Mouse (Mus musculus): ENCODE results near the gene Jsrp1. TPM values are rescaled to one million over a fixed set of nuclear protein-coding genes. Genes with fewer than 3 reads are reported as not detected.

Jsrp1 gene
- polyA plus RNA-seq, 1 experiment = 343 TPM

GRCm38 (mm10) chr10:80814800-80815199 is 1.5 kb upstream of the Jsrp1 start:
- no peaks in the 10 kb centered on the region for H3K79me2 ChIP-seq (ENCODE audit: control insufficient read depth, insufficient read depth)
- no peak overlapping the region for H3K4me3 ChIP-seq
- H3K4me2 ChIP-seq (ENCODE audit: low read depth) = no peak overlapping the region
- no peak overlapping the region for H3ac ChIP-seq (ENCODE audit: control insufficient read depth, insufficient read length)
- no peaks in the 10 kb centered on the region for H3K27me3 ChIP-seq (ENCODE audit: control insufficient read depth, insufficient read depth, insufficient read length)
- no peak for TF ChIP-seq POLR2AphosphoS2 (IDR thresholded peaks at IDR 0.05; ENCODE audit: insufficient read length, low read depth)
- no peak for TF ChIP-seq USF1 (IDR thresholded peaks at IDR 0.05; ENCODE audit: low read depth)
- no peak for TF ChIP-seq E2F4 (IDR thresholded peaks at IDR 0.05; ENCODE audit: insufficient read depth)
- TF ChIP-seq CEBPB (IDR thresholded peaks at IDR 0.05; ENCODE audit: insufficient read depth, poor library complexity, severe bottlenecking) = no peak
- TF ChIP-seq TCF3 (IDR thresholded peaks at IDR 0.05; ENCODE audit: insufficient read length, low read depth) = no peak
- TF ChIP-seq POLR2A (IDR thresholded peaks at IDR 0.05; ENCODE audit: insufficient read length, low read depth) = no peak
- no peak for TF ChIP-seq MYOG (IDR thresholded peaks at IDR 0.05; ENCODE audit: control insufficient read depth in 1 of 3, insufficient read depth in 1 of 3, insufficient read length in 2 of 3, low read depth in 2 of 3)
- no peak for TF ChIP-seq TCF12 (IDR thresholded peaks at IDR 0.05; ENCODE audit: insufficient read depth, poor library complexity, severe bottlenecking)
- TF ChIP-seq REST (IDR thresholded peaks at IDR 0.05; ENCODE audit: insufficient read depth, insufficient read length) = no peak
- H3K36me3 ChIP-seq (ENCODE audit: control insufficient read depth, insufficient read depth) = no peaks in the 10 kb centered on the region

- TF ChIP-seq MYOD1 (IDR thresholded peaks at IDR 0.05; ENCODE audit: control insufficient read depth in 1 of 3, insufficient read length in 2 of 3, low read depth in 2 of 3) (peak in 2 of 3 experiments; percentile 27), E2F4 (IDR thresholded peaks at IDR 0.05; ENCODE audit: insufficient read depth) (no peak), TCF3 (IDR thresholded peaks at IDR 0.05; ENCODE audit: insufficient read length, low read depth) (no peak), MYOG (IDR thresholded peaks at IDR 0.05; ENCODE audit: control insufficient read depth in 1 of 3, insufficient read depth in 1 of 3, insufficient read length in 2 of 3, low read depth in 2 of 3) (peak in 2 of 3 experiments; percentile 20 to 62), POLR2A (IDR thresholded peaks at IDR 0.05; ENCODE audit: insufficient read length, low read depth) (peak; percentile 51), SRF (IDR thresholded peaks at IDR 0.05; ENCODE audit: control insufficient read depth, insufficient read length, low read depth) (peak; percentile 29), POLR2AphosphoS2 (IDR thresholded peaks at IDR 0.05; ENCODE audit: insufficient read length, low read depth) (peak; percentile 10)
- Histone ChIP-seq H3ac (ENCODE audit: control insufficient read depth, insufficient read length) (no peak overlapping the region), H3K36me3 (ENCODE audit: control insufficient read depth, insufficient read depth) (no peaks in the 10 kb centered on the region), H3K4me3 (peak overlapping the region; percentile 33), H3K79me2 (ENCODE audit: control insufficient read depth, insufficient read depth) (no peaks in the 10 kb centered on the region), H3K4me2 (ENCODE audit: low read depth) (peak overlapping the region; percentile 79), H3K27me3 (ENCODE audit: control insufficient read depth, insufficient read depth, insufficient read length) (no peaks in the 10 kb centered on the region)
These were observed 782 bp downstream of the Jsrp1 start for GRCm38 (mm10) chr10:80812391-80813041.

GRCm38 (mm10) chr10:80810084-80810483 is 3.2 kb downstream of the Jsrp1 start:
- H3K4me3 ChIP-seq = no peak overlapping the region
- H3K79me2 ChIP-seq (ENCODE audit: control insufficient read depth, insufficient read depth) = no peaks in the 10 kb centered on the region
- H3K27me3 ChIP-seq (ENCODE audit: control insufficient read depth, insufficient read depth, insufficient read length) = no peaks in the 10 kb centered on the region
- H3K4me2 ChIP-seq (ENCODE audit: low read depth) = no peak overlapping the region
- no peak for TF ChIP-seq MYOD1 (IDR thresholded peaks at IDR 0.05; ENCODE audit: control insufficient read depth in 1 of 3, insufficient read length in 2 of 3, low read depth in 2 of 3)
- TF ChIP-seq POLR2A (IDR thresholded peaks at IDR 0.05; ENCODE audit: insufficient read length, low read depth) = no peak
- TF ChIP-seq TCF12 (IDR thresholded peaks at IDR 0.05; ENCODE audit: insufficient read depth, poor library complexity, severe bottlenecking) = no peak
- no peak for TF ChIP-seq POLR2AphosphoS2 (IDR thresholded peaks at IDR 0.05; ENCODE audit: insufficient read length, low read depth)
- no peak for TF ChIP-seq E2F4 (IDR thresholded peaks at IDR 0.05; ENCODE audit: insufficient read depth)
- no peak for TF ChIP-seq REST (IDR thresholded peaks at IDR 0.05; ENCODE audit: insufficient read depth, insufficient read length)
- no peak for TF ChIP-seq USF1 (IDR thresholded peaks at IDR 0.05; ENCODE audit: low read depth)
- TF ChIP-seq SRF (IDR thresholded peaks at IDR 0.05; ENCODE audit: control insufficient read depth, insufficient read length, low read depth) = no peak
- no peak for TF ChIP-seq CEBPB (IDR thresholded peaks at IDR 0.05; ENCODE audit: insufficient read depth, poor library complexity, severe bottlenecking)
- TF ChIP-seq TCF3 (IDR thresholded peaks at IDR 0.05; ENCODE audit: insufficient read length, low read depth) = no peak
- H3K36me3 ChIP-seq (ENCODE audit: control insufficient read depth, insufficient read depth) = no peaks in the 10 kb centered on the region
- H3ac ChIP-seq (ENCODE audit: control insufficient read depth, insufficient read length) = no peak overlapping the region

GRCm38 (mm10) chr10:80808985-80809632 is 4.2 kb downstream of the Jsrp1 start:
- no peak overlapping the region for H3K4me3 ChIP-seq
- no peaks in the 10 kb centered on the region for H3K36me3 ChIP-seq (ENCODE audit: control insufficient read depth, insufficient read depth)
- no peak overlapping the region for H3ac ChIP-seq (ENCODE audit: control insufficient read depth, insufficient read length)
- H3K27me3 ChIP-seq (ENCODE audit: control insufficient read depth, insufficient read depth, insufficient read length) = no peaks in the 10 kb centered on the region
- no peak overlapping the region for H3K4me2 ChIP-seq (ENCODE audit: low read depth)
- no peaks in the 10 kb centered on the region for H3K79me2 ChIP-seq (ENCODE audit: control insufficient read depth, insufficient read depth)
- TF ChIP-seq POLR2AphosphoS2 (IDR thresholded peaks at IDR 0.05; ENCODE audit: insufficient read length, low read depth) (peak; percentile 6), USF1 (IDR thresholded peaks at IDR 0.05; ENCODE audit: low read depth) (no peak)

GRCm38 (mm10) chr10:80808099-80808984 is 5.0 kb downstream of the Jsrp1 start:
- Histone ChIP-seq H3K4me2 (ENCODE audit: low read depth) (no peak overlapping the region), H3K27me3 (ENCODE audit: control insufficient read depth, insufficient read depth, insufficient read length) (no peaks in the 10 kb centered on the region), H3K79me2 (ENCODE audit: control insufficient read depth, insufficient read depth) (no peaks in the 10 kb centered on the region), H3ac (ENCODE audit: control insufficient read depth, insufficient read length) (no peak overlapping the region), H3K36me3 (ENCODE audit: control insufficient read depth, insufficient read depth) (no peaks in the 10 kb centered on the region), H3K4me3 (no peak overlapping the region)
- peak; percentile 77 for TF ChIP-seq POLR2AphosphoS2 (IDR thresholded peaks at IDR 0.05; ENCODE audit: insufficient read length, low read depth)
- TF ChIP-seq SRF (IDR thresholded peaks at IDR 0.05; ENCODE audit: control insufficient read depth, insufficient read length, low read depth) = no peak
- TF ChIP-seq TCF3 (IDR thresholded peaks at IDR 0.05; ENCODE audit: insufficient read length, low read depth) = no peak
- no peak for TF ChIP-seq REST (IDR thresholded peaks at IDR 0.05; ENCODE audit: insufficient read depth, insufficient read length)
- no peak for TF ChIP-seq USF1 (IDR thresholded peaks at IDR 0.05; ENCODE audit: low read depth)
- TF ChIP-seq MAX (IDR thresholded peaks at IDR 0.05; ENCODE audit: low read depth) = no peak
- TF ChIP-seq MYOD1 (IDR thresholded peaks at IDR 0.05; ENCODE audit: control insufficient read depth in 1 of 3, insufficient read length in 2 of 3, low read depth in 2 of 3) = peak in 1 of 3 experiments; percentile 28
- TF ChIP-seq POLR2A (IDR thresholded peaks at IDR 0.05; ENCODE audit: insufficient read length, low read depth) = no peak
- no peak for TF ChIP-seq CEBPB (IDR thresholded peaks at IDR 0.05; ENCODE audit: insufficient read depth, poor library complexity, severe bottlenecking)
- TF ChIP-seq TCF12 (IDR thresholded peaks at IDR 0.05; ENCODE audit: insufficient read depth, poor library complexity, severe bottlenecking) = no peak
- TF ChIP-seq MYOG (IDR thresholded peaks at IDR 0.05; ENCODE audit: control insufficient read depth in 1 of 3, insufficient read depth in 1 of 3, insufficient read length in 2 of 3, low read depth in 2 of 3) = no peak
- no peak for TF ChIP-seq E2F4 (IDR thresholded peaks at IDR 0.05; ENCODE audit: insufficient read depth)

All from myocyte (in vitro differentiated cells).